In the genomic region with DNA sequence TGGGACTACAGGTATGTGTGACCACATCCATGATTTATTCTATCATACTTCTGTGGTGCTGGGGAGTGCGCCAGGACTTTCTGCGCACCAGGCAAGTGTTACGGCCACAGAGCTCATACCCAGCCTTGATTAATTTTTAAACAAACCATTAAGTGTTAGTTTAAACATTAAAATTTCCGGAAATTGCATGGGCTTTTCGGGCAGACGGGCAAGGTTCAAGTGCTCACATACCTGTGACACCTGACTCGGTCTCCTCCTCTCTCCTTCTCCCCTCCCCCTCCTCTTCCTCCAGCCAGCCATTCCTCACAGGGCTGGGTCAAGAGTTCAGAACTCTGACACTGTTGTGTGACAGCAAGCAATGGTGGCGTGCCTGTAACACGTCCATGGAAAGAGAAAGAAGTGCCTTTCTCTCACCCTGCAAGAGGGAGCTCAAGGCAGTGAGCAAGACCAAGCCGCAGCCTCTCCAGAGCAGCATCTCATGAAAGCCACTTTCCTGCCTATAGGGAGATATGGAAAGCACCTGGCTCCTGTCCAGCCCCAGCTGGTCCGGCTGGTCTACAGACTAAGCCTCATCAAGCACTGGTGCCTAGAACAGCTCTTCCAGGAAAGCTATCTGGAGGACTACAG, we compare ENCODE assay signal across 9 mouse cellular contexts. TPM values are rescaled to one million over a fixed set of nuclear protein-coding genes. Genes with fewer than 3 reads are reported as not detected.
DNase-seq lines count a peak whose midpoint lies in the region; ATAC-seq and TF ChIP-seq lines count a peak whose summit lies in the region.
"Had no signal": no experiment of that assay in that cellular context is flagged by ENCODE, and none has a peak within 500 bp of the region (broad histone marks: within the 10 kb centered on the region; RNA-seq: fewer than 3 reads in every experiment).

No protein-coding gene starts in this region.

- H3K27me3 ChIP-seq in liver, embryonic 16.5 days (ENCODE audit: control insufficient read depth, insufficient read depth, low read depth, low read length) = no peaks in the 10 kb centered on the region
- no peaks in the 10 kb centered on the region for H3K27me3 ChIP-seq in liver, postnatal 0 days (ENCODE audit: insufficient read depth, low read length)
- no peaks in the 10 kb centered on the region for H3K27me3 ChIP-seq in stomach, postnatal 0 days (ENCODE audit: control insufficient read depth, insufficient read depth, low read length)
- H3K27me3 ChIP-seq: forebrain, embryonic 12.5 days had no signal

- H3K9me3 ChIP-seq in liver, embryonic 16.5 days (replicated peaks; ENCODE audit: control insufficient read depth, low read length) = no peaks in the 10 kb centered on the region
- peaks cover 7% of the 10 kb centered on the region; the same call in 1 of the 2 replicates for H3K9me3 ChIP-seq in liver, postnatal 0 days (ENCODE audit: low read length)
- no peaks in the 10 kb centered on the region for H3K9me3 ChIP-seq in stomach, postnatal 0 days (ENCODE audit: control insufficient read depth, low read length)
- H3K9me3 ChIP-seq: forebrain, embryonic 12.5 days had no signal

- H3K4me3 ChIP-seq in liver, embryonic 16.5 days (ENCODE audit: low read depth, low read length) = no peak overlapping the region
- no peak overlapping the region for H3K4me3 ChIP-seq in liver, postnatal 0 days (ENCODE audit: low read depth, low read length)
- H3K4me3 ChIP-seq in stomach, postnatal 0 days (ENCODE audit: low read depth, low read length) = no peak overlapping the region
- H3K4me3 ChIP-seq: forebrain, embryonic 12.5 days had no signal

- peak; percentile 6 to 21 for DNase-seq in cerebellum, postnatal 36 days
- no peak for DNase-seq in cerebellum, adult 11-12 months
- DNase-seq in liver = no peak
- DNase-seq in liver, postnatal 0 days = no peak
- peak; percentile 89 for DNase-seq in stomach, postnatal 0 days (ENCODE audit: low spot score)
- no peak for DNase-seq in frontal cortex, postnatal 36 days (ENCODE audit: low spot score in 2 of 2)
- DNase-seq in heart, adult 8-10 months (ENCODE audit: low spot score) = no peak

- 0 out of 2 replicates have a peak overlapping the region, but pooled peaks have one; percentile 4 for H3K27ac ChIP-seq in liver, embryonic 16.5 days (ENCODE audit: low read length)
- H3K27ac ChIP-seq in liver, postnatal 0 days (ENCODE audit: low read depth) = 0 out of 2 replicates have a peak overlapping the region, but pooled peaks have one; percentile 16
- H3K27ac ChIP-seq in stomach, postnatal 0 days (replicated peaks) = 0 out of 2 replicates have a peak overlapping the region, but pooled peaks have one; percentile 31
- H3K27ac ChIP-seq: forebrain, embryonic 12.5 days had no signal

- H3K4me2 ChIP-seq in liver, embryonic 16.5 days (ENCODE audit: low read depth, low read length) = no peak overlapping the region
- H3K4me2 ChIP-seq in liver, postnatal 0 days (ENCODE audit: low read depth, low read length) = peak overlapping the region; percentile 38
- peak overlapping the region; percentile 12 for H3K4me2 ChIP-seq in stomach, postnatal 0 days (replicated peaks; ENCODE audit: low read depth)
- H3K4me2 ChIP-seq: forebrain, embryonic 12.5 days had no signal

- no peaks in the 10 kb centered on the region for H3K4me1 ChIP-seq in liver, embryonic 16.5 days (ENCODE audit: control insufficient read depth, low read depth, low read length)
- 0 out of 2 replicates have a peak, but pooled peaks cover 8% of the 10 kb centered on the region for H3K4me1 ChIP-seq in liver, postnatal 0 days (ENCODE audit: insufficient read depth)
- 0 out of 2 replicates have a peak, but pooled peaks cover 3% of the 10 kb centered on the region for H3K4me1 ChIP-seq in stomach, postnatal 0 days (replicated peaks; ENCODE audit: control insufficient read depth, insufficient read depth)
- H3K4me1 ChIP-seq: forebrain, embryonic 12.5 days had no signal

- no peak for TF ChIP-seq CTCF in liver, postnatal 0 days (IDR thresholded peaks at IDR 0.05; ENCODE audit: low read depth)
- 0 out of 2 replicates have a peak, but pooled peaks have one; percentile 3 for TF ChIP-seq CTCF in stomach, postnatal 0 days (IDR thresholded peaks at IDR 0.05; ENCODE audit: low read depth)

- TF ChIP-seq EP300 in liver, postnatal 0 days (IDR thresholded peaks at IDR 0.05; ENCODE audit: low read depth) = no peak
- TF ChIP-seq EP300 in stomach, postnatal 0 days (optimal IDR thresholded peaks at IDR 0.05) = no peak

- WGBS in liver, embryonic 16.5 days (ENCODE audit: insufficient replicate concordance) = 50% methylated on average over 11 of the region's 11 CpGs
- WGBS in liver, postnatal 0 days (ENCODE audit: insufficient replicate concordance) = 54% methylated on average over 11 of the region's 11 CpGs
- 21% methylated on average over 11 of the region's 11 CpGs for WGBS in stomach, postnatal 0 days

- ATAC-seq in liver, embryonic 16.5 days (ENCODE audit: low read depth) = peak; percentile 71
- ATAC-seq in liver, postnatal 0 days = peak; percentile 77
- ATAC-seq in stomach, postnatal 0 days (ENCODE audit: low FRiP score, low TSS enrichment) = peak; percentile 89

- H3K36me3 ChIP-seq in liver, embryonic 16.5 days (ENCODE audit: control insufficient read depth, insufficient read depth) = no peaks in the 10 kb centered on the region
- H3K36me3 ChIP-seq in liver, postnatal 0 days (replicated peaks; ENCODE audit: insufficient read depth, low read length) = no peaks in the 10 kb centered on the region
- H3K36me3 ChIP-seq in stomach, postnatal 0 days (ENCODE audit: control insufficient read depth, insufficient read depth, low read length) = no peaks in the 10 kb centered on the region
- H3K36me3 ChIP-seq: forebrain, embryonic 12.5 days had no signal

- H3K9ac ChIP-seq in liver, embryonic 16.5 days (ENCODE audit: low read depth, low read length) = no peak overlapping the region
- H3K9ac ChIP-seq in liver, postnatal 0 days (replicated peaks) = 0 out of 2 replicates have a peak overlapping the region, but pooled peaks have one; percentile 11
- H3K9ac ChIP-seq in stomach, postnatal 0 days (ENCODE audit: low read length) = no peak overlapping the region
- H3K9ac ChIP-seq: forebrain, embryonic 12.5 days had no signal

RNA-seq across cellular contexts. Expression of a gene that starts 13.0 kb away (rescaled TPM):
- 0.31 TPM in 1 of 2 replicates, not detected in the other for polyA plus RNA-seq in liver, embryonic 16.5 days (2015; fragmentation: Nextera tagmentation; extraction: Ambion mirVana)
- 0.47 and 0.91 TPM in 2 replicates for polyA plus RNA-seq in liver, postnatal 0 days (2015; fragmentation: Nextera tagmentation; extraction: Ambion mirVana)
- 5.0 and 6.4 TPM in 2 replicates for polyA plus RNA-seq in stomach, postnatal 0 days (2015; fragmentation: Nextera tagmentation; extraction: Ambion mirVana)
- 1 to 10 TPM; 4.3 to 8.3 (median 5.9) TPM for total RNA-seq in heart, adult 8-10 months (2022)

RNA-seq across cellular contexts. Expression of a gene that starts 53.7 kb away (rescaled TPM):
- 28.4 and 29.7 TPM in 2 replicates for polyA plus RNA-seq in liver, embryonic 16.5 days (2015; fragmentation: Nextera tagmentation; extraction: Ambion mirVana)
- polyA plus RNA-seq in liver, postnatal 0 days (2015; fragmentation: Nextera tagmentation; extraction: Ambion mirVana) = 22.5 and 22.7 TPM in 2 replicates
- 34.1 and 34.9 TPM in 2 replicates for polyA plus RNA-seq in stomach, postnatal 0 days (2015; fragmentation: Nextera tagmentation; extraction: Ambion mirVana)
- 10 to 100 TPM; 63.3 to 69.4 (median 65.2) TPM for total RNA-seq in heart, adult 8-10 months (2022)

RNA-seq across cellular contexts. Expression of a gene that starts 53.9 kb away (rescaled TPM):
- 56.5 and 58.4 TPM in 2 replicates for polyA plus RNA-seq in liver, embryonic 16.5 days (2015; fragmentation: Nextera tagmentation; extraction: Ambion mirVana)
- 24.9 and 31.2 TPM in 2 replicates for polyA plus RNA-seq in liver, postnatal 0 days (2015; fragmentation: Nextera tagmentation; extraction: Ambion mirVana)
- 38.6 and 39.0 TPM in 2 replicates for polyA plus RNA-seq in stomach, postnatal 0 days (2015; fragmentation: Nextera tagmentation; extraction: Ambion mirVana)
- total RNA-seq in heart, adult 8-10 months (2022) = 10 to 100 TPM; 33.5 to 38.7 (median 36.1) TPM

Comparison
In these comparisons a context has a peak if more than half of its experiments do, and no peak if none do; other contexts are left out.
1. DNase-seq: peak in cerebellum, postnatal 36 days (2 of 2) and stomach, postnatal 0 days (single experiment); none in cerebellum, adult 11-12 months (single experiment), liver (single experiment), liver, postnatal 0 days (single experiment), frontal cortex, postnatal 36 days (0 of 2) and heart, adult 8-10 months (single experiment).
2. Peak in every context shown above with its lines, with median percentiles within 50 percentile points of each other: ATAC-seq and H3K27ac ChIP-seq.